Mouse (Mus musculus) granulocyte monocyte progenitor cell, adult 5-6 weeks (primary cell): ENCODE results near the gene Stx2. TPM values are rescaled to one million over a fixed set of nuclear protein-coding genes. Genes with fewer than 3 reads are reported as not detected.
"Not testable (repeated sequence)": the region's sequence is repeated elsewhere in the genome, so short reads cannot be mapped to it uniquely, and the experiment has no call there.

Experiments
- ATAC-seq: replicated peaks from 2 replicates; pipeline ENCODE4 v1.8.0; 2016; ENCODE audit warnings: mild to moderate bottlenecking, moderate TSS enrichment, inconsistent platforms; ENCODE audit not compliant: poor library complexity, severe bottlenecking
- total RNA-seq, 2 experiments: library from RNA; stranded (forward) in 1 of 2; stranded (reverse) in 1 of 2; fragments of 200-712, 200-1000 nt in 1 of 2; fragments of >200 nt in 1 of 2; fragmentation: Nextera tagmentation in 1 of 2; gene quantifications; 2 replicates each; pipeline ENCODE4 v1.2.3; 2014 to 2017

The Stx2 gene
- total RNA-seq, 2 experiments from 2014 or later, result 10.9 to 23.0 TPM

DNA sequence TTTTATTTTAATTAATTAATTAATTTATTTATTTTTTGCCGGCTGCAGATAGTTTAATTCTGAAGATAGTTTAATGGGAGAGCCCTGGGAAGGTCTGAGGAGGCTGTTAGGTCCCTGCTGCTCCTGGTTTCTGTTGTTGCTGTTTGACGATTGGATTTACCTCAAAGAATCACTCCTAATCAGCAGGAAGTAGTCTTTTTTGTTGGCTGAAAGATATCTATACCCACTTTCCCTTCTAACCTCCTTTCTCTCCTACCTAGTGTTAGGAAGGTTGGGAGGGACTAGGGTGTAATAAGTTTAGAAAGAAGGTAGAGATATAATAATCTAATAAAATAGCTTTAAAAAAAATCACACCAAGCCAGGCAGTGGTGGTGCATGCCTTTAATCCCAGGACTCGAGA is 6.6 kb upstream of the Stx2 start:
- no peak for ATAC-seq

DNA sequence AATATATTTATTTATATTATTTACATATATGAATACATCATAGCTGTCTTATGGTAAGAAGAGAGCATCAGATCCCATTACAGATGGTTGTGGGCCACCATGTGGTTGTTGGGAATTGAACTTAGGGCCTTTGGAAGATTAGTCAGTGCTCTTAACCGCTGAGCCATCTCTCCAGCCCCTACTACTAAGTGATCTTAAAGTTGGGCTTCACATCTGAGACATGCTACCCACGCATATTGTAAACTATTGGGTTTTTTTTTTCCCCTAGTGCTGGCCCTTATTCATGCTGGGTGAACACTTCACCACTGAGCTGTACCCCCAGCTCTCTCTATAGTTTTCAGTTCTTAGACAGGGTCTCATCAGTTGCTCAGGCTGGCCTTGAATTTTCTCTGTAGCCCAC is 2.6 kb upstream of the Stx2 start:
- no peak for ATAC-seq

DNA sequence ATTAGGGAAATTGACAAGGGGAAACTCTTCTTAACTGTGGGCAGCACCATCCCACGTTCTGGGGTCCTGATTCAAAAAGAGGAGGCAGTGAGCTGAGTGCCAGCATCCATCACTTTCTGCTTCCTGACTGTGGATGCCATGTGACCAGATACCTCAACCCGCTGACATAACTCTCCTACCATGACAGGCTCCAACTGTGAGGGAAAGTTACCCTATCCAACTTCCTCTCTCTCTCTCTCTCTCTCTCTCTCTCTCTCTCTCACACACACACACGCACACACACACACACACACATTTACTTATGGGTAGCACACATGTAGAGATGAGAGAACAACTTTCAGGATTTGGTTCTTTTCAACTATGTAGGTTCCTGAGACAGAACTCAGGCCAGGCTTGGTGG is 1.2 kb upstream of the Stx2 start:
- ATAC-seq, result peak; percentile 22

DNA sequence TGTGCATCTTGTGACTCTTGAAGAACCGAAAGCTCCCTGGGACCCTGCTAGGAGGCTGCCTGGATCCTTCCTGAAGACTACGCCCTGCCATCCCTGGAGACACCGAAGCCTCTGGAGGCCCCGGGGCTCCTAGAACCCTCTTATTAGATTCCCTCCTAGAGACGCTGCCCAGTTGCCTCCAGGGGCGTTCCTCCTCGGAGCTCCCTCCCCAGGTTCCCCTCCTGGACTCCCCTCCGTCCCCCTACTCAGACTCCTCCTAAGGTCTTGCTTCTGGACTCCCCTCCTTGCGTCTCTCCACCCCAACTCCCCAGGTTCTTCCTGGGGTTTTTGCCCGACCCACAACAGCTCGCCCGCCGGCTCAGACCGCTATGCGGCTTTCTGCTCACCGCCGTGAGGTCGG is 366 bp downstream of the Stx2 start:
- ATAC-seq, result peak; percentile 15

DNA sequence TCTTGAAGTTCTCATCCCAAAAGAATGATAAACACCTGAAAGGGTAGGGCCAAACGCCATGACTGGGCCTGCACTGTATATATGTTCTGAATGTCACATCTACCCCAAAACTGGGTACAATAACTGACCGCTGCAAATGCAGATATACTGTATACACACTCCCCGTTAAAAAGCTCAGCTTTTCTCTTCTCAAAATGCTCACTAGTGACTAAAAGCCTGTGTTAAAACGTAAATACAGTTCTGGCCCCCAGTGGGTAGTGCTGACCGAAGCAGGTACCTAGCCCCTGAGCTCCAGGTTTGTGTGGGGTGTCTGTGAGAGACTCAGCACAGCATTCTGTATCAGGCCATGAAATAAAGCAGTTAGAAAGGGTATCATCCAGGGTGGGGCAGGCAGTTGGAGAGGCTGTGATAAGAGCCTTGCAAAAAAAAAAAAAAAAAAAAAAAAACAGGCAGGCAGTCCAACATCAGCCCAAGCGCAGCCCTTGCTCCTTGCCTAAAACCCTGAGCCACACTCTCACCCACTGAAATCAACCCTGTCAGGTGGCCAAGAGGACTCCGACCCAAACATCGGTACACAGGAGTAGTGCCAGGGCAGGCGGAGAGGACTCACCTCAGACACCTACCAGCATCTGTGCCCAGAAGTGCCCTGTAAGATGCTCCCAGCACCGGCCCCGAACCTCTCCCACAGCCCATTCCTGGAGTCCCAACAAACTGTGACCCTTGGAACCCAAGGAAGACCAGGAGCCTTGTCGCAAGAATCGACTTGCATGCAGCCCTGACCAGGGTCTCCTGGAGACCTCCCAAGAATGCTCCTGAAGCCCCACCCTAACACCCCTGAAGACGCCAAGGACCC is 1.0 kb downstream of the Stx2 start:
- ATAC-seq, result no peak

DNA sequence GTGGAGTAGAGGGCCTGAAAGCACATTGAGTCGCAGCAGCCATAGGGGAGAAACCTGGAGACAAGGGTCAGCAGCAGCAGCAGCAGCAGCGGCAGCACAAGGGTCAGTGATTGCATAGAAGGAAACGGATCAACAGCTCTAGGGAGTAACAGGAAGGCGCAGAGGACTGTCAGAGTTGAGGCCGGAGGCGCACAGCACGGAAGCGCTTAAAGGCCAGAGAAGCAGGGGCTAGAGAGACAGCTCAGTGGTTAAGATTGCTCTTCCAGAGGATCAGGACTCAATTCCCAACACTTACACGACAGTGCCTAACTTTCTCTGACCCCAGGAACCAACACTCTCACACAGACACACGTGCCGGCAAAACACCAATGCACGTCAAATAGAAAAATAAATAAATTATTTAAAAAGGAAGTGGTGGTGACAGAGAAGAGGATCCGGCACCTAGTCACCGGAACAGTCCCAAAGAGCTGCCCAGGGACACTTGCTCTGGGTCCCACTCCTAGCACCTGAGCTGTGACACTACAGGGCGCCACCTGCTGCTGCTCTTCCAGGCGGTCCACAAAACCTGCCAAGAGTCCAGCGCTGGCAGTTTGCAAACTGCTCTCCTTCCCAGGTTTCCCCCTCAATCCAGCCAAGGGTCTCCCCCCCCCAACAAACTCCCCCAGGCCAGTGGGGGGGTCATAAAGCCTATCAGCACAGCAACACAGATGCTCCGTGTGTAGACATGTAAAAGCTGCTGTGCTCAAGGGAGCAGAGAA is 2.2 kb downstream of the Stx2 start:
- ATAC-seq, result peak; percentile 17

DNA sequence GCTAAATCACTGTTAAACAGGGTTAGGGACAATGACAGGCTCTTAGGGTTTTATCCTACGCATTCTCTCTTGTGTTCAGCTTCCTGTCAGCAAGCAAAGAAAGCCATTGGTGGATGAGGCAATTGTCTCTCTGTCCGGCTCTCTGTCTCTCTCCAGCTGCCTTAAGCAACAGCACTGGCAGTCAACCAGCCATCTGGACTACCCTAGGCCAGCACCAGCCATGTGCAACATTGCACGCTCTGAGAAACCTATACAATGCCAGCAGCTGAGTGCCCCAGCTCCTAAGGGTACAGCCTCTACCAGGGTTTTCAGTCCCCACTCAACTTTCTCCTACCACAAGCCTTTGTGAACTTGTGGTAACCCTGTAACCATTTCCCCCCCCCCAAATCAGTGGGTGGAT is 3.0 kb downstream of the Stx2 start:
- ATAC-seq, result peak; percentile 11; the same call in 1 of the 2 replicates

DNA sequence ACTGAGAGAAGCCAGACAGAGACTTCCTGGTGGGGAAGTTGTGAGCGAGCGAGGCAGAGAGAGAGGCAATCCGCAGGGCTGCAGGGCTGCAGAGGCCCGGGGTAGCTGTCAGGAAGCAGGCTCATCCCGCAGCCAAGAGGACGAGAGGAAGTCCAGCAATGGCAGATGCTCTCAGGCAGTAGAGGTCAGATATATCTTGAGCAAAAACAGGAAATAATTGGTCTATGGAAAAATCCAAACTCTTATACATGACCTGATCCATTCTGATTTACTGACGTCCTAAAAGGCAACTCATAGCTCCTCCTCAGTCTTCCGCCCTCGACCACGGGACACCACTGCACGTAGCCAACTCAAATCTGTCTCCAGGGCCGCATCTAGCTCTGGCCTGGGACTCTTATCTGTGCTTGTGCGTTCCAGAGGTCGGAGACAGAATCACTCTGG is 5.8 kb downstream of the Stx2 start:
- ATAC-seq, result peak; percentile 76

DNA sequence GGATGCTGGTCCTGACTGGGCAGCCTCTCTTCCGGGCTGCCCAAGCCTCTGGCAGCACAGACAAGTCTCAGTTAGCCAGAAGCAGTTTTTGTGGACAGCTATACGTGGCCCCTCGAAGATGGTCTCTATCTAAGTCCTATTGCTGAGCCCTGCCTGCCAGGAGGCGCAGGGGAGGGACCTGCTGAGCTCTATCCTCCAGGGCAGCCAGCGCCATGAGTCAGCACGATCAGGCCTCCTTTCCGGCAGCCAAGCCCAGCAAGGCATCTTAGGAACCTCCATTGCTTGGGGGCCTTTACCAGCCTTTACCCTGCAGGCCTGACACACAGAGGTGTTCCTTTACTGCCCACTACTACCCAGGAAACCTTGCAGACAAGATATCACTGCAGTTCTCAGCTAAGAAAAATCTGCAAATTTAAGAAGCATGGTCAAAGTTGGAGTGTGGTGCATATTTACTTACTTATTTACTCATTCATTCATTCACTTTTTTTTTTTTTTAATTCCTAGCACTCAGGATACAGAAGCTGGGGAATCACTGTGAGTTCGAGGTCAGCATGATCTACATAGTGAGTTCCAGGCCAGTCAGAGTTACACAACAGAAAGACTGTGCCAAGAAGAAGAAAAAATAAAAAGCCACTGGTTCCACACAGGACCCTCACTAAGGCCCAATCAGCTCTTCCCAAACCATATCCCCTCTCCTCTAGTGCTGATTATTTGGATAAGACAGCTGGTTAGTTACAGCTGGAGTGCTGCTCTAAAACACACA is 7.5 kb downstream of the Stx2 start:
- ATAC-seq, result peak; percentile 34

DNA sequence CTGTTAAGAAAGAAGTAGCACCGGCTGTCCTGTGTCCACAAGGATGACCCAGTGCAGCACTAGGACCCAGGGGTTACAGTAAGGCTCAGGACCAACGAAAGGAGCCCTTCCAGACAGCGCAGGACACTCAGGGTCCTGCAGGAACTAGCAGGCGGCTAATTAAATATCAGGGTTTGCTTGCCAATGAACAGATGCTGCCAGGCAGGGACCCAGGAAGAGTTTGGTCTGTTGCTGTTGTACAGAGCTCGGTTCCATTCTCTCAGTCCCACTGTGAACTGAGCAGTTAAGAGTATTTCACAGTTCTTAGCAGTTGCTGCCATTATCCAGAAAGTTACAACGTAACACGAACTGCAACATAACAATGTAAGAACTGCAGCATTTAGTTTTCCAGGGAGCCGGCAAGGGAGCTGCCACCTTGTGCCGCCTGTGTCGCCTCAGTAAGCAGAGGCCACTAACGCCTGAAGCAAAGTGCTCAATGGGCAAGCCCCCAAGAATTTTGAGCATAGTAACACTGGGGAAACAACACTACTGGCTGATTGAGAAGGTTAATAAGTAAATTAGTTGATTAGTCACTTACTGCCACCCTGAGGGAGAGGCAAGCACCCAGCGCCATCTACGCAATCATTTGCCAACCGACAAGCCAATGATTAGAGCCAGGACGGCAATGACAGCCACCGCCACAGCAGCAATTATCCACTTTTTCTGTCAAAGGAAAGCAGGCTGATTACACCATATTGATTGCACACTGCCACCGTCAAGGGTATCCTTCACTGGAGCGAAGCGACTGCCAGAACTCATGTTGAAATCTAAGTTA is 21.0 kb downstream of the Stx2 start:
- ATAC-seq, result no peak

DNA sequence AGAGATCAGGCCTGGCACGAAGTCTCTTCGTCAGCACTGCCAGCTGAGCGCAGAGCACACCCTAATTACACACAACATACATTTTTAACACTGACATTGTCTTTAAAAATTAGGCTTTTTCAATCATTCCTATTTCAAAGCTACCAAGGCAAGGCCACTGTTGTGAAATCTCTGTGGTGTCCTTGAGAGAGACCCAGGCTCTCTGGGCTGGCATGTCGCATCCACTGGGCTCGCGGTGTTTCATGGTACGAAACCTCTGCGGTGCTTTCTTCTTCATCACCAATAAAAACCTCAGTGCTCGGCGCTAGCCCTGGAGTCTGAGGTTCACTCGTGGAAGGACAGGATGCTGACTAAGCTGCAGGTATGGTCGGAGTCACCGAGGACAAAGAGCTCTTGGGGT is 22.4 kb downstream of the Stx2 start:
- ATAC-seq, result no peak

DNA sequence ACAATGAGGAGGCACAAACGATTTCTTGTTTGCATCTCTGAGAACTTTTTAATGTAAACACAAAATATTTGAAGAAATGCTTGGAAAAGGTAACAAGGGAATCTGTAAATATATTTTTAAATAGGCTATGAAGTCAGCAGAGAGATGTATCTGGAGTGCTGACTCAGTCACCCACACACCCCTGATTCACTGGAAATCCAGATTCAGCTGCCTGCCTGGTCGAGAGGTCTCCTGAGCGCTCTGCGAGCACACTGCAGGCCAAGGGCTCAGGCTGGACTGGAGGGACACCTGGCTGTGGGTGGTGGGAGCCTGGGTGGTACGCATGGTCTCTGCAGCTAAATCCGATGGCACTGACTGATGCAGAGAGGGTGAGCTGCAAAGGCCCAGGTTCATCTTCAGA is 23.8 kb downstream of the Stx2 start:
- no peak for ATAC-seq

DNA sequence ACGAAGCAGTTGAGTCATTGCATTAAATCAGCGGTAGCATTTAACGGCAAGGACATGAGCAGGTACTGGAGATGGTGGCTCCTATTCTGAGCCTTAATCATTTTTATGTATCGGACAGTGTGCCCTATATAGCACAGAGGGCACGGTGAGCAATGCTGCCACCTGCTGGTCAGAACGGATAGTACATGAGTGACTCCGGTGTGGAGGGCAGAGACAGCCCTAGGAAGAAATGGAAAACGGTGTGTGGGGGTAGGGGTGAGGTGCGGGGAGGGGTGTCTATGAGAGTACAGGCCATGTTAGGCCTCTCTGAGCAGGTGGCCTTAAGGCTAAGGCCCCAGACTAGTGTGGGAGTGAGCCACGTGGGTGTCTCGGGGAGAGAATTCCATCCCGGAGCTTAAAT is 26.8 kb downstream of the Stx2 start:
- ATAC-seq, result peak; percentile 79

DNA sequence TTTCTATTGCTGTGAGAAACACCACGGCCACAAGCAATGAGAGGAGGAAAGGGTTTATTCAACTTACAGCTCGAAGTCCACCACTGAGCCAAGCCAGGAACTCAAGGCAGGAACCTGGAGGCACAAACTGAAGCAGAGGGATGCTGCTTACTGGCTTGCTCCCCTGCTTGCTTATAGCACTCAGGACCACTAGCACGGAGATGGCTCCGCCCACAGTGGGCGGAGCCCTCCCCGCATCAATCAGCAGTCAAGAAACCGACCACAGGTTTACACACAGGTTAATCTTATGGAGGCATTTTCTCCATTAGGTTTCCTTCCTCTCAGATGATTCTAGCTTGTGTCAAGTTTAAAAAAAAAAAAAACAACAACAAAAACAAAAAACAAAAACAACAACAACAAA is 27.5 kb downstream of the Stx2 start:
- no peak for ATAC-seq

DNA sequence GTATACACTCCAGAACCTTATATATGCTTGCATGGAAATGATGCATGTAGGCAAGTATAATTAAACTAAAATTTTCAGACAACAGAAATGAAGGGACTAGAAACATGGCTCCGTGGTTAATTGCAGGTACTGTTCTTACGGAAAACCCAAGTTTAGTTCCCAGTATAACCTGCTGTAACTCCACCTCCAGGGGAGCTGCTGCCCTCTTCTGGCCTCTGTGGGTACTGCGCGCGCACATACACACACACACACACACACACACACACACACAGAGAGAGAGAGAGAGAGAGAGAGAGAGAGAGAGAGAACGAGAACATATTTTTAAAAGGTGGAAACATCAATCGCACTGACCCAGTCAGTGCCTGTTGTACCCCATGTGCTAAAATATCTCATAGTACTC is 29.4 kb downstream of the Stx2 start:
- ATAC-seq, result no peak

DNA sequence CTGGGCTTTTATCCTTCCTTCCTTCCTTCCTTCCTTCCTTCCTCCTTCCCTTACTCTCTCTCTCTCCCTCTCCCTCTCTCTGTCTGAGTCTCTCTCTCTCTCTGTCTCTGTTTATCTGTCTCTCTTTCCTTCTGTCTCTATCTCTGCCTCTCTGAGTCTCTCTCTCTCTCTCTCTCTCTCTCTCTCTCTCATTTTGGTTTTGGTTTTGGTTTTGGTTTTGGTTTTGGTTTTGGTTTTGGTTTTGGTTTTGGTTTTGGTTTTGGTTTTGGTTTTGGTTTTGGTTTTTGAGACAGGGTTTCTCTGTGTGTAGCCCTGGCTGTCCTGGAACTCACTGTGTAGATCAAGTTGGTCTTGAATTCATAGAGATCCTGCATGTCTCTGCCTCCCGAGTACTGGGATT is 30.9 kb downstream of the Stx2 start:
- not testable (repeated sequence) for ATAC-seq

DNA sequence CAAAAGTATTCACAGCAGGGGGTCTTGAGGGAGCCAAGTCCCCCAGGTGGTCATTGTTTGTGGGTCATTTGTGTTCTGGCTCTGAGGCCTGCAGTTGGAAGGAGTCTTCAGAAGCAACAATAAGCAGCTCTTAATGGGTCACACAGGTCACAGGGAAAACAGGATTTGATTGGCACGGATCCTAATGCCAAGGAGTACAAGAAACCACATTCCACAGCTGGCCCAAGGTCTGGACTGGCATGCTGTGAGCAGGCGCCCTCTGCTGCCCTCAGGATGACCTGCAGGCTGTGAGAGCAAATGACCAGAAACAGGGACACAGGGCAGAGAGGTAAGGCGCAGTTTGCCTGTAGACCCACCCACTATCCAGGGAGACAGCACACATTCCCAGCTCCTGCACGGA is 32.1 kb downstream of the Stx2 start:
- ATAC-seq, result peak; percentile 84

DNA sequence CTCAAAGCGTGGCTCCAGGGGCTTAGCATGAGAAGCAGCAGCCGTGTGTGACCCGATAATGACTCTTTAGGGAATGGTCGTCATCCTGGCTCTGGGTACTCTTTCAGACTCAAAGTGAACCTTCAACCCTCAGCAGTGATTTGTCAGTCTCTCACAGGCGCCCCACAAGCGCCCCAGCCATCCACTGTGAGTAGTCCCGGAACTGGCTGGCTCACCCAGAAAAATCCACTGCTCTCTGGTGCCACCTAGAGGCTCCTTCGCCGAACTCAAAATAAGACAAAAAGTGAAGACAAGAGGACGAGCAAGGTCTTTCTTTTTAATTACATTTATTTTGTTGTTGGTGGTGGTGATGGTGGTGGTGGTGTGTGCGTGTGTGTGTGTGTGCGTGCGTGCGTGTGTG is 37.1 kb downstream of the Stx2 start:
- peak; percentile 82 for ATAC-seq

DNA sequence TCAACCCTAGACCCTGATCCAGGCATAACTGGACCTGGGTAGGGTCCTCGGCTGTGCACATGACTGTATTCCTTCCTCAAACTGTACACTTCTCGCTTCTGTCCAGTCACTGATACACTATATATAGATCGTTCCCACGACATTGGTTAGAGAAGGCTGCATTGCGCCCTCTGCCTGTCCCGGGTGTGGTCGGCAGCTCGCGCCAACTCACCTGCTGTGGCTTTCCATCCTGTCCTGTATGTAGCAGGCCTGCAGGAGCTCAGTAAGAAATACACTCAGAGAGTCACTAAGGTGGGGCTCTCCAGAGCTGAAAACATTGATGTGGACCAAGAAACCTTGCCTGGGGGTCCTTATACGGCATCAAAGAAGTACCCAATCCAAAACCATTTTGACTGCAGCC is 37.5 kb downstream of the Stx2 start:
- ATAC-seq, result no peak

DNA sequence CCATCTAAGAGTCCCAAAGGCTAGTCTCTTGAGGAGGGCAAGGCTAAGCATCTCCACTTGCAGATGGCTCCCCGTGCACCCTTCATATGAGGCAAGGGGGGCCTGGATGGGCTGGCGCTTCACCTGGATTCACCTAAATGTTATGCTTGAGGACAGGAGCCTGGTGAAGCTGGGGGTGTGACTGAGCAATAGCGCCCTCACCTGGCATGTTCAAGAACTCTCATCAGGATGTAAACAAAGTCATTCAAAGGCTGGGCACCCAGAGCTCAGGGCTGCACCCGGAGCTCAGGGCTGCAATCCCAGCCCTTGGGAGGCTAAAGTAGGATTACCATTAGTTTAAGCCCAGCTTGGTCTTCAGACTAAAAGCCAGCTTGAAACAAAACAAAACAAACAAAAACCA is 44.0 kb downstream of the Stx2 start:
- ATAC-seq, result no peak
